Mouse (Mus musculus) liver, adult 2 months (tissue): Measurements from ENCODE around the gene Trim72.

Experiments used
- CTCF ChIP-seq: fragments of 200-500 bp; IDR thresholded peaks from 2 replicates; pipeline ENCODE4 v1.5.1; 2011; ENCODE audit warnings: low read depth, low read length, control low read depth
- POLR2A ChIP-seq: fragments of 200-500 bp; IDR thresholded peaks from 2 replicates; pipeline ENCODE4 v1.6.1; 2011; ENCODE audit warnings: low read length, control low read depth; ENCODE audit not compliant: insufficient read depth; ENCODE audit errors: extremely low read depth

DNA sequence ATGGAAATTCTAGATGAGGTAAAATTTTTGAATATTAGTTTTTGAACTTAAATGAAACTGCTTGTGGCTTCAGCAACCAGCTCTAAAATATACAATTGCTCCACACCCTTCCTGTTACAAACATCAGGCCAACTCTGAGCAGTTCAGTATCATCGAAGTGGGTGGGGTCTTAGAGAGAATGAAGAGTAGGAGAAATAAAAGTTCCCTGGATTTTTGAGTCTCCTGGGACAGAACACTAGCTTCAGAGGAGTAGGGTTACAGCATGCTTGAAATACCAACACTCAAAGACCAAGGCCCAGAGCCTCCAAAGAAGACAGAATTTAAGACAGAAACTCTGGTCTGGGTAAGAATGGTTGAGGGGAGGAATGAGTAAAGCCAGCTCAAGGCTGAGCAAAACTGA lies 4.3 kb upstream of the Trim72 start:
- TF ChIP-seq POLR2A (no peak), CTCF (no peak)
